Mouse (Mus musculus): ENCODE data around the gene 9430015G10Rik.

The 9430015G10Rik gene

DNA sequence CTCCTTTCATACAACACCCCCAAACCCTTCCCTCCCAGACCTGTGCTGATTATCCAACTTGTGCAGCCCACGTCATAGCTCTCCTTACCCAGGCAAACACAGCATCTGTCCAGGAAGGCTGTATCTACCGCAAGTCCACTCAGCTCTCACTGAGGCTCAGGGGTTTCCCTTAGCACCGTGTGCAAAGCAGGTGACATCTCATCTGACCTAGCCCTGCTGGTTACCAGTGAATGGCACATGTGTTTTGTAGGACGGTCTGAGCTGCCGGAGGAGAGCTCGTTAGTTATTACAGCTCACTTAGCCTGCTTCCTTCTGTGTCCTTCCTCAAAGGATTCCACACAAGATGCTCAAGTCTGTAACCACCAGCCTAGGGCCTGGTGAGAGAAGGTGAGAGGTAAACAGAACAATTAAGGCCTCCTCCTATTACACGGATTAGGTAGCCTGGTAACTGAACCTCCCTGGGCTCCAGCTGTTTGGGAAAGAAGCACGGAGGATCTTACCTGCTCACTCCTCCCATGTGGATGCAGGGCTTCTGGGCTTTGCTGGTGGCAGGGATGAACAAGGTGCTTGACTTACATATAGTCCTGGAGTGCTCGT is 11.9 kb upstream of the 9430015G10Rik start:
- WGBS, result 70% methylated on average over 9 of the region's 9 CpGs

DNA sequence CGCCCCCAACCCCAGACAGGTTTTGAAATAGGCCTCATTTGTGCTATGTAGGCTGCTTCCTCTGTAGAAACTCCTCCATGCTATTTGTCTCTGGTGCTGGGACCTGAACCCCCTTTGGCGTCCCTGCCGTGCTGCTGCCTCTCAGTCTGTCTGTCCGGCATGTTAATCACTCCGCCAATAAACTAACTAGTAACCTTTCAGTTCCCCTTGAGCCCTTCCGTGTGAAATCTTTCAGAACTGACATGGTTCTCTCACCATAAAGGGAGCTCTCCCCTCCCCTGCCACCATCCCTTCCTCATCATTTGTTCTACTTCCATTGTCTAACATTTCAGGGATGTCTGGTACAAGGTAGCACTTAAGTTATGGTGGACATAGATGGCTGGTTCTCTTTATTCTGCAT is 10.4 kb upstream of the 9430015G10Rik start:
- WGBS, result 81% methylated on average over 6 of the region's 6 CpGs

DNA sequence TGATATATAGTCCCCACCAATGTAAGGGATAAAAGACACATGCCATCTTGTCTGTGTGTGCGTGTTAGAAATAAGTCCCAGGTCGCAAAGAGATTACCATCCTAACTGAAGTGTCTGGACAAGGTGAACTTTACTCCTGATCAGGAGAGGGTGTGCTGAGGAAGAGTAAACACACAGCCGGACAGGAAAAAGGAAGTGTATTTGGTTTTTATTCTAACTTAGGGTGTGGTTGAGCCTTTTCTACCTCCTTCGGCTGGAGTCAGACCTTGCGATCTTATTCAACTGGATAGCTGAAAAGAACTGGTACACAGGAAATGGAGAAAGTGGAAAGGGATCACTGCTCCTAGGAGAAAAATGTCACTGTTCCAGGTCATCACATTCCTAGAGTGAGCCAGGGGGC is 9.3 kb upstream of the 9430015G10Rik start:
- WGBS, result 91% methylated on average over 5 of the region's 5 CpGs

DNA sequence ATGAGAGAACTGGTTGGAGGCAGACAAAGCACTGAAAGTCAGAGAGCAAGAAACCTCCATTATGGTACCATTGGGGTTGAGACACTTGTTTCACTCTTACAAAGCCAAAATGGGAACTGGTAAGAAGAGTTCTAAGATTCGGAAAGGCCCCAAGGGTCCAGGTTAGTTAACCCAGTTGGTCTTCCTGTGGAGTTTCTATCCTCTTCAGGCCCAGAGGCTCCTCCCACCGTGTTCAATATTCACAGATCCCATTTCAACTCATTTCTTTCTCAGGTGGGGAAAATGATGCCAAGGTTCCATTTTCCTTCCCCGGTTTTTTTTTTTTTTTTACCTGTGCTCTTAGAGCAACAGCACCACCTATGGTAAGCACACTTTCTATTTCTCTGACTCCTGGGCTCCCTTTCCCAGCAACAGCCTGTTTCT is 8.3 kb upstream of the 9430015G10Rik start:
- WGBS, result 38% methylated on average over 3 of the region's 3 CpGs

DNA sequence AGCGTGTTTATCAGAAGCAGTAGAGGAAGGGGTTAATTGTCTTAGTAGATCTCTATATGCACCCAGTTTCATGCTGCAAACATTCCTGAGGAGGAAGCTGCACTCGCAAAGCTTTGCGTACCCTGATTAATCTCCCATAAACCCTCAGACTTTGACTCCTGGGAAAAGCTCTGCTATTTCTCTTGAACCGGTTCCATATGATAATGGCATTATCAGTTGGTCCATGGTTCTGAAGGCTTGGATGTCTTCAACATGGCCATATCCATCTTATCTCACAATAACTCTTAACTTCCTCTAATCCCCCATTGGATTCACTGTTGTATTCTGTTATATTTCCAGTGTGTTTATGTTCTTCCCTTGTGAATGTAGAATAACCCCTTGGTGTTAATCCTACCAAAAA is 6.4 kb upstream of the 9430015G10Rik start:
- 86% methylated on average over 4 of the region's 4 CpGs for WGBS

DNA sequence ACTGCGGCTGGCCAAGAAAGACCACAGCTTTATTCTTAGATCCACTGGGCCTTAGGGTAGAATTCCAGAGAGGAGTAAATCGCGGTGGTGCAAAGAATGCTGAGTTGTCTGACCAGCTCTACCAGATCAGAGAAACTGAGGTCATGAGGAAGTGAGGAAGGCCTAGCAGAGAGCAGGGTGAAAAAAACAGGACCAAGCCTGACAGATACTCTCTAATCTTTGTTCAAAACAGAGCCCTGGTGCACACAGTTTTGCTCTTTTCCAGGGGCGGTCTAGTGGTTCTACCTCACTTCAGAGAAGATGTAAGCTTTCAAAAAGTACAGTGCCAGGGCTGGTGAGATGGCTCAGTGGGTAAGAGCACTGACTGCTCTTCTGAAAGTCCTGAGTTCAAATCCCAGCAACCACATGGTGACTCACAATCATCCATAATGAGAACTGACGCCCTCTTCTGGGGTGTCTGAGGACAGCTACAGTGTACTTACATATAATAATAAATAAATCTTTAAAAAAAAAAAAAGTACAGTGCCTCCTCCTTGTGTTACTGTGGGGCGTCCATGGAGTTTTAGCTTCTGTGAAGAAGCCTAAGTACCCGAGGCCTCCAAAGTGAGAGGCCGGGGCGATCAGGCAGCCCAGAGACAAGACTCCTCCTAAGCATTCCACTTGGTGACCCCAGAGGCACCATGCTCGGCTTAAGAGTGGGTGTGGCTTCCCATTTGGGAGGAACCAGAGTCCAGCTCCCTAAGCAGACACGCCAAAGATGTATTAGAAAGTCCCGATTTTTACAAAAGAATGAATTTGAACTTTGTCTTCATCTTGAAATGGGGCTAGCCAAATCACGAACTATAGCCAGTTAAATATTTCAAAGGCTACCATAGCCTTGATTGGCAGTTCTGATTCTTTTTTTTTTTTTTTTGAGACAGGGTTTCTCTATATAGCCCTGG is 906 bp upstream of the 9430015G10Rik start:
- WGBS, result 26% methylated on average over 13 of the region's 13 CpGs

DNA sequence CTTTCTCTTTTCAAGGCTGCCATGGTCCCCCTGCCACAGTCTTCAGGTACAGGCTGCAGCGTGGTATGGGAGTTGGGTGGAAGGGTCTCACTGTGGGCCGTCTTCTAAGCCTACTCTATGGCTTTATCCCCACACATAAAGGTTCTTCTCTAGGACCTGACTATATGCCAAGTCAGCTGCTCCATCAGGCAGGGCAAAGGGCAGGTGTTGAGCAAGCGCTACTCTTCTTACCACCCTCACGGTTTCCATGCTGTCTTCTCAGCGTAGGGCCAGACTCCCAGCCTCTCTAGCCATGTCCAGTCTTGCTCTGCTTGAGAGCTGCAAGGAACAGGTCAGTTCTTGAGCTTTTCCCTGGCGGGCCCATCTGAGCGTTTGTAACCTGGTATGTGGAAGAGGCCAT is 14.3 kb downstream of the 9430015G10Rik start:
- WGBS, result 96% methylated on average over 7 of the region's 7 CpGs

DNA sequence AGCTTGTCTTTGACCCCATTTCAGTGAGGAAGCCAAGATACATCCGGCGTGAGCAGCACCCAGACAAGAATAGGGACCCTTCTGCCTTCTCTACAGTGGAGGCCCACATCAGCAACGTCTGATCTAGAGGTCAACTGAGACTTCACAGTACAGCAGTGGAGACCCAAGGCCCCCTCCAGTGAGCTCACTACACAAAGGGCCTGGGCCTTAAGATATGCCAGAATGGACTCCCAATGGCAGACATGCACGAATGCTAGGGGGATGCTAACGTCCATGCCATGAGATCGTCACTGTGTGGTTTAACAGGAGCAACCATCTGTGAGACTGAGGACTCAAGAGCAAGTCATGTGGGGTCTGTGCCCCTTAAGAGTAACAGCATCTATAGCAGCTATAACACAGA is 15.6 kb downstream of the 9430015G10Rik start:
- 96% methylated on average over 6 of the region's 6 CpGs for WGBS

DNA sequence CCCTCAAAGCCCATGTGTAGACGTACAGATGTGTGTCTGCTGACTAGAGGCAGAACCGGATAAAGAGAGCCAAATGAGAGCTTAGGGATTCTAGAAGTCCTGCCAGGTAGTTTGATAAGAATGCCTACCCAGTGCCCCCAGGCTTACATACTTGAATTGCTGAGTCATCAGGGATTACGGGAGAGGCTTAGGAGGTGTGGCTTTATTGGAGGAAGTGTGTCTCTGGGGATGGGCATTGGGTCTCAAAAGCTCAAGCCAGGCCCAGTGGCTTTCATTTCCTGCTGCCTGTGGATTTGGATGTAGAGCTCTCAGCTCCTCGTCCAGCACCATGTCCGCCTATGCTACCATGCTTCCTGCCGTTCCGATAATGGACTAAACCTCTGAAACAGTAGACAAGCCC is 17.1 kb downstream of the 9430015G10Rik start:
- WGBS, result 87% methylated on average over 7 of the region's 7 CpGs

DNA sequence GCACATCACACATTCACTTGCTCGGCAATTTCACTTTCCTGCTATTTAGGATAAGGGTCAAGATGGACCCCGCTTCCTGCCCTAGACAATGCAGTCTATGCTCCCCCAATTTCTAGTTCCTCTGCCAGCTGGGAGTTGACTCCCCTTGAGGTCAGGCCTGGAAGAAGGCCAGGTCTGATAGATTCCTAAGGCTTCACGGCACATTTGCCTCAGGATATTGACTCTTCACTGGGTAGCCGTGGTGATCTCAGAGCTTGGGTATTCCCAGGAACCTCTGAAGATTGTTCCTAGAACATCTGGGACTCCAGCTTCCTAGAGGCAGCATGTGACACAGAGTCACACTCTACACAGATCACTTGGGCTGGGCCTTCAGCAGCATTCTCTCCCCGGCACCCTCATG is 19.0 kb downstream of the 9430015G10Rik start:
- 83% methylated on average over 5 of the region's 5 CpGs for WGBS

DNA sequence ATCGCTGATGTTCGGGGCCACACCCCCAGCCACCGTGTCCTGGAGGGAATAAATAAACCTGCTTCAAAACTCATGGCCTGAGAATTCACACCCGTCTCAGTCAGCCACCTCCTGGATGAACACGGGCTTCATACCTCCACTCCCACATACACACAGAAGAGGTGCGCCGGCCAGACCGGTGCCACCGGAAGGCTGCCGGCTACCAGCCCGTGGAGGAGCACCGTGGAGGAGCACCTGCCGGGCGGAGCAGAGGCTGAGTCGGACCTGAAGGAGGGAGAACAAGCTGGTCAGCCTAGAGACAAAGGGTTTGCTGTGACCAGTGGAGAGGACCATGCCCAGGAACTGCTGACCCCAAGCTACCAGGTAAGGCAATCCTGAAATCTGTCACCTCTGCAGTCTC is 20.7 kb downstream of the 9430015G10Rik start, which contains the start of gene Rnf223:
Rnf223 (plus strand) TSS at position 78 of the 400 bp plus-strand sequence.
- 87% methylated on average over 15 of the region's 15 CpGs for WGBS

DNA sequence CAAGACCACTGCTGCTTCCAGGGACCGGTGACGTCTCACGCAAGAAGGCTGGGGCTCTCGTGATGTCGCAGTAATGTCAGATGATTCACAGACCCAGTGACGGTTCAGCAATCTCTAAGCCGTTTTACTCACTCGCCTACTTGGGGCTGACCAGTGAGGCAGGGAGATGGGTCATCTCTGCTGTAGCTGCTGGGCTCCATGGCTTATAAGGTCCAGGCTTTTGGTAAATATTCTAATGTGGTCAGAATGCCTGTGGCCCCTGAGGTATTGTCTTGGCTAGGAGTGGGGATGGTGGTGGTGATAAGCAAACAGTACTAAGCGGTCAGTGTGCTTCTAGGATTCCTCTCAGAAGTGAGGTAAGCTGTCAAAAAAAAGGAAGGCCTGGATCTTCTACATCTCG is 21.2 kb downstream of the 9430015G10Rik start:
- 93% methylated on average over 10 of the region's 10 CpGs for WGBS

DNA sequence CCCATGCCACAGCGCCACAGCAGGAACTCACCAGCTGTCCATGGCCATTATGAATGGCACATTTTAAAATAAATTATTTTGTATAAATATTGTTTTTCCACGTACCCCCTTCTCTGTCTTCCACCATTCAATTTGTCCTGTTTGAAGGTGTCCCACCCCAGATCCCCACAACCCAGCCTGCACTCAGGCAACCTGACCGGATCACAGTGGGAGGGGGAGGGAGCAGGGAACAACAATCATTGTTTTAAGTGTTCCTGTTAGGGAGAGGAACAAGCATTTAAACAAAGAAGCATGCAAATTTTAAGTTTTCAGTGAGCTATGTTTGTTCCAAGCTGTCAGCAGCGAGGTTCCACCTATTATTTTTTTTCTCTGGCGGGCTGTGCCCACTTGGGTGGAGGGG is 23.6 kb downstream of the 9430015G10Rik start:
- 64% methylated on average over 5 of the region's 5 CpGs for WGBS

DNA sequence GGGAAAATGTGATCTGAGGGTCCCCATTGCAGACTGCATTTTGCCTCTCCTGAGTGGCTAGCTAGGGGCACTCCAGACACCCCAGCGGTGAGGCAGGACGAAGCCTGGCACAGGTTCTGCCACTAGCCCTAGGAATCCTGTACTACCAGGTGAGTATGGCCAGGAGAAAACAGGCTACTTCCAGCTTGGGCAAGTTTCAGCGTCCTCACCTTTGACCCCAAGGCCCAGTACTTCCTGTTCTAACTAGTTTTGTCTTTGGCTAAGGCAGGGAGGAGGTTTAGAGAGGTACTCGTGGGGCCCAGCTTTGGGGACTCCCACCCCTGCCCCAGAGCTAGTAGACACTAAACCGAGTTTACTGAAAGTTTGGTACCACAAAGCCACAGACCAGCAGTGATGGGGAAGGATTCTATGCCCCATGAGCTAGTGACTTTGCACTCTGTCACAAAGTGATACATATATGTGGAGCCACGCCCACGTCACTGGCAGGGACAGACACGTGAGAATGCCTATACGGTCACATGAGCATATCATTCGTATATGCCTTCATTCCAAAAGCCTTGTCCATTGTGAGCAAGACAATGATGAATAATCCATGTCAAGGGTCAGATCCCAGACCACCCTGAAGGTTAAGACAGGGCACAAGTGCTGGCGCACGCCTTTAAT is 24.3 kb downstream of the 9430015G10Rik start:
- WGBS, result 86% methylated on average over 12 of the region's 12 CpGs

DNA sequence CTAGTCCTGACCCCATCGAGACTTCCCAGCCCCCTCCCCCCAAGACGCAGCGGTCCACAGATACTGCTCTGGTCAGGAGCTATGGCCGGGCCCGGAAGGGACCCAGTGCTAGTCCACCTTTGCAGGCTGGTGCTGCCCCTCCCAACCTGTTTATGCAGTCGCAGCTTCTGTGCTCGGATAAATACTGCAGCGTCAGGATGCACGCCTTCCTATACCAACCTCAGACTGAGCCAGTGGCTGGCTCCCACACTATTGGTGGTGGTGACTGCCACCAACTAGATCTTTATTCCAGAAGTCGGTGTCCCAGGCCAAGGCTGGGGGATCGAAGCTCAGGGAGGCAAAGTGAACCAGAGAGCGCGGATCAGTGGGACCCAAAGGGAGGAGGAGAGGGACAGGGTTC is 25.3 kb downstream of the 9430015G10Rik start:
- WGBS, result 93% methylated on average over 13 of the region's 13 CpGs

DNA sequence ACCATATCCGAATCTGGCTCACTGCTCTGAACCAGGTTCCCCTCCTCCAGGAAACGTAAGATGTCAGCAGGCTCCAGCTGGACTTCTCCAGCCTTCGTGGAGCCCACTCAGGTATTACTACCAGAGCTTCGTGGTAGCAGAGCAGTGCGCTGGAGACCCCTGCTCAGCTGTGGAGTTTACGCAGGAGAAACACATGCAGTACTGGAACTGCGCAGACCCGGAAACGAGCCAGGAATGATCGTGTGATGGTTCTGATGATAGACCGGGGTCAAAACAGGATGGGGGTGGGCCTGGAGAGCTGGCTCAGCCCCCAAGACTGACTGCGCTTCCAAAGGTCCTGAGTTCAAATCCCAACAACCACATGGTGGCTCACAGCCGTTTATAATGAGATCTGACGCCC is 26.0 kb downstream of the 9430015G10Rik start:
- 93% methylated on average over 14 of the region's 14 CpGs for WGBS

DNA sequence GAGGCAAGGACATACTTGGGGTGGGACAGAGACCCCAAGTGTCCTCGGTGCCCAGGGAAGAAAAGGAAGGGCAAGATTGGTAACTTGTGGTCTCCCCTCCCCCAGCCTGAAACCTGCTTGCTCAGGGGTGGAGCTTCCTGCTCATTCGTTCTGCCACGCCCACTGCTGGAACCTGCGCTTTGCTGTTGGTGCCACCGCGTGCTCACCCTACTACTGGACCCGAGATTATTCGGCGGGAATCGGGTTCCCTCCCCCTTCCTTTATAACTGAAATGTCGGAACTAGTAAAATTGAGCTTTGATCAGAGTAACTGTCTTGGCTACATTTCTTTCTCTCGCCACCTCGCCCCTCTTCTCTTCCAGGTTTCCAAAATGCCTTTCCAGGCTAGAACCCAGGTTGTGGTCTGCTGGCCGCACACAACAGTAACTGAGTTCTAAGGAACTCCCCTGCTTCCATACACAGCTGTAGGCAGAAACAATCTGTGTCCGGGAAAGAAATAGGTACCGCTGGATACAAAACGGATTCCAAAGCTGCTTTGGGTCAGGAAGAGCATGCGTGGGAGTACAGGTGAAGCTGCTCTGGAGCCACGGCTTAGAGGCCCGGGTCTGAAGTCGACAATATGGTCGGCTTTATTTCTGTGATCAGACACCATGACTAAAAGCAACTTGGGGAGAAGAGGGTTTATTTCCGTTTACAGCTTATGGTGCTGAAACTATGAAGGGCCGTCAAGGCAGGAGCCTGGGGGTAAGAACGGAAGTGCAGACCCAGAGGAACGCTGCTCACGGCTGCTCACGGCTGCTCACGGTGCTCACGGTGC is 26.7 kb downstream of the 9430015G10Rik start:
- 94% methylated on average over 30 of the region's 30 CpGs for WGBS

DNA sequence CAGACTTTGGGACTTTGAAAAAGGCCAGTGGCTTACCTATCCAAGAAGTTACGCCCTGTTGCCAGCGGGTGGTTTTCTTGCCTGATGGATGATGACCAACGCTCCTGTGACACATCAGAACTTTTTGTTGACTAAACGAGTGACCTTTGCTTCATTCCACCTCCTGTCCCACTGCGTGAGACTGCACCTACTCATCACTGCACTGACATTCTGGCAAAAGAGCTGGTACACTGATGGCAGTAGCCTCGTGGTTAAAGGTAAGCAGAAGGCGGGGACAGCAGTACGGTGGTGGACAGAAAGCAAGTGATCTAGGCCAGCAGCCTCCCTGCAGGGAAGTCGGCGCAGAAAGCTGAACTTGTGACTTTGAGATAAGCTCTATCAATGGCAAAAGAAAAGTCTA is 41.1 kb downstream of the 9430015G10Rik start:
- 93% methylated on average over 10 of the region's 10 CpGs for WGBS

DNA sequence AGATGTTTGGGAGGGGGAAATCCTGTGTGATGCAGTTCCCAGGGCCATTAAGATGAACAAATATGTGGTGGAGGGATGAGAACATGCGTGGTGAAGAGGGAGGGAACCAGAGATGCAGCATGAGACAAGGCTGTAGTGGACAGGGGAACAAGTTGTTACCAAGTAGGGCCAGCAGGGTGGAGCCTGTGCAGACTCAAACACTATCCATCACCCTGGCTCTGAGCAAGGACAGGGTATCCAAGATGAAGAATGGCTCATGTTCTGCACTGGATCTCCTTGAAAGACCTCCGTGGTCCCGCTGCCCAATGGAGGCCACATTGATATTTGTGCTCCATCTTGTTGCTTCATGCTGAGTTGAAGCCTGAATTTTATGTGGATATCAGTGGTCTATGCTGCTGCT is 45.0 kb downstream of the 9430015G10Rik start:
- WGBS, result 95% methylated on average over 3 of the region's 3 CpGs

DNA sequence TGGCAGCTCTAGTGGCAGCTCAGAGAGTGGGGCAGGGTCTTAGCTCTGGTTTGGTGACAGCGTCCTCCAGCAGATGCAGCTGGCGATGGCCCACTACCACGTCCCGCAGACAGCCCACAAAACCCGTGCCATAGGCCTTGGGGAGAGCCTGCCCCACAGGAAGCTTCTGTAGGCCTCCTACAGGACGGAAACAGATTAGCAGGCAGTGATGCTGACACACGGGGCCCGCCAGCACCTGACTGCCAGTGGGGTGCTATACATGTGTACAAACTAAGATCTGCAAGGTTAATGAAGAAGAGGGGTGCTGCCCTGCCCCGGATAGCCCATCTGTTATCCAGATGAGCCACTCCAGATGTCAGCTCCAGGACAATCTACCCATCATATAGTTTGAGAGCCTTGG is 56.7 kb downstream of the 9430015G10Rik start:
- WGBS, result 84% methylated on average over 9 of the region's 9 CpGs

DNA sequence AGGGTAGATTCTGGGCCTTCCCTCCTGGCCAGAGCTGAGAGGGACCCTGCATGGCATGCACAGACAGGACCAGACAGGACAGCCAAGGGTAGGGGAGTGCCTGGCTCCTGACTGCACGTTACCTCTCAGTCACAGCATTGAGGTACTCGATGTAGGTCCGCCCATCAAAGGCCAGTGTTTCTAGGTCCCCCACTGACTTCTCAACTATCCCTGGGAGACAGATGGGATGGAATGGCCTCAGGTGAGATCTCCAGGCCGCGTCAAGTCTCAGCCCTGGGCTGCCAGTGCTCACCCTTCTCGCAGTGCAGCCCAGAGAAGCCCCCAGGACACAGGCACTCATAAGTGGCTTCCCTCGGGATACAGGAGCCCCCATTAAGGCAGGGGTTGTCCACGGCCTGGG is 58.8 kb downstream of the 9430015G10Rik start:
- WGBS, result 94% methylated on average over 8 of the region's 8 CpGs

DNA sequence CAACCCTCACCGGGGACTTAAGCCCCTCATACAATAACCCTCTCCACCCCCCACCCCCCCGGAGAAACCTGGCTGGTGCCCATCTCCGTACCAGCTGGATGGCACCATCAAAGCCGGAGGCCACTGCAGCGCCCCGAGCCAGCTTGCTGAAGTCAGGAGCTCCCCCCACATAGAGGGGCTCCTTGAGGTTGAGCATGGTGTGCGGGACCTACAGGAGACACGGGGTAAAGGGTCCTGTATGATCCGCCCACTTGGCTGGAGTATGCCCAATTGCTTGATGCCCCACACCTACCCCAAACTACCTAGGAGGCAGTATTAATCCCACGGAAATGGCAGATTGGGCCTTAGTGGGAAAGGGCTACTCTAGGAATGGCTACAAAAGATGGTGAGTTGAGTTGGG is 59.3 kb downstream of the 9430015G10Rik start:
- WGBS, result 92% methylated on average over 10 of the region's 10 CpGs

Data from cerebral cortex, adult 2 months (tissue).